Mouse (Mus musculus): ENCODE results near the gene Anxa9. TPM values are rescaled to one million over a fixed set of nuclear protein-coding genes. Genes with fewer than 3 reads are reported as not detected.

The Anxa9 gene
- total and polyA plus RNA-seq, 3 experiments = 1.5 to 4.1 (median 2.5) TPM

DNA sequence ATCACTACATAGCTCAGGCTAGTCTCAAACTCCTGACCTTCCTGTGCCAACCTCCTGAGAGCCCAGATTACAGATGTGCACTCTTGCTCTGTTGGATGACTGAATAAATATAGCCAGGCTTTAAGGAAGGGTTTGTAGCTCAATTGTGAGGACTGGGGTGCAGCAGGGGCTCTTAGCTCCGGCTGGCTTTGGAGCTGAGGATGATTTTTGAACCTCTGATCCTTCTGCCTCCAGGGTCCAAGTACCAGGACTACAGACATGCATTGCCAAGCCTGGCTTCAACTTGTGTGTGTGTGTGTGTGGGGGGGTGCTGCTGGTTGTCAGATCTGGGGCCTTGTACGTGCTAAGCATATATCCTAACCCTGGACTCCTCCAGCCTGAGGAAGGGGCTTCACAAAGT is 14.1 kb downstream of the Anxa9 start:
- DNase-seq (ENCODE audit: extremely low read depth) = no peak
- dilution Hi-C loops (cut with MboI; ENCODE audit: extremely low pct_ligation_motif_present, extremely low pct_unique_long_range_greater_than_20kb, low sequenced_read_pairs) = no loop called here
- Histone ChIP-seq H3K79me2 (replicated peaks; ENCODE audit: control insufficient read depth, extremely low read depth, insufficient read depth, poor library complexity, severe bottlenecking) (no peaks in the 10 kb centered on the region), H3K9me3 (replicated peaks; ENCODE audit: low read length) (no peaks in the 10 kb centered on the region), H3K4me3 (replicated peaks in 1 of 3; ENCODE audit: low read depth in 2 of 3, low read length in 2 of 3, poor library complexity in 1 of 3) (no peak overlapping the region), H3K9ac (ENCODE audit: insufficient read depth, low read depth) (no peak overlapping the region), H3K4me1 (ENCODE audit: control insufficient read depth in 1 of 2, insufficient read depth in 2 of 2) (peaks cover 0 to 23% of the 10 kb centered on the region in 2 experiments; a peak in 3 of 4 replicates), H3K4me2 (ENCODE audit: insufficient read depth, low read depth, poor library complexity, severe bottlenecking) (no peak overlapping the region), H3K27ac (ENCODE audit: insufficient read depth, low read depth) (no peak overlapping the region), H3K27me3 (replicated peaks) (no peaks in the 10 kb centered on the region), H3K36me3 (replicated peaks in 1 of 2; ENCODE audit: control insufficient read depth in 1 of 2, insufficient read depth in 1 of 2, low read length in 1 of 2) (peaks cover 24 to 62% of the 10 kb centered on the region in 2 experiments)
- TF ChIP-seq HCFC1 (IDR thresholded peaks at IDR 0.05; ENCODE audit: low read depth, low read length) (no peak), ZC3H11A (IDR thresholded peaks at IDR 0.05; ENCODE audit: low read depth, low read length) (no peak), RCOR1 (conservative IDR thresholded peaks at IDR 0.05; ENCODE audit: low read depth, low read length) (no peak), TCF12 (IDR thresholded peaks at IDR 0.05; ENCODE audit: low read depth, low read length) (no peak), JUND (conservative IDR thresholded peaks at IDR 0.05; ENCODE audit: low read depth, low read length) (no peak), MAFK (IDR thresholded peaks at IDR 0.05; ENCODE audit: insufficient replicate concordance, low read length) (no peak), ELF1 (IDR thresholded peaks at IDR 0.05; ENCODE audit: low read depth, low read length) (no peak), ZNF384 (IDR thresholded peaks at IDR 0.05; ENCODE audit: low read depth, low read length) (no peak), ZKSCAN1 (IDR thresholded peaks at IDR 0.05; ENCODE audit: borderline replicate concordance, low read depth, low read length) (no peak), USF1 (IDR thresholded peaks at IDR 0.05; ENCODE audit: low read depth, low read length) (no peak), ETS1 (conservative IDR thresholded peaks at IDR 0.05; ENCODE audit: low read depth, low read length) (no peak)
- in situ Hi-C loops (cut with MboI; ENCODE audit: low pct_ligation_motif_present, low pct_unique_long_range_greater_than_20kb, low sequenced_read_pairs) = no loop called here

DNA sequence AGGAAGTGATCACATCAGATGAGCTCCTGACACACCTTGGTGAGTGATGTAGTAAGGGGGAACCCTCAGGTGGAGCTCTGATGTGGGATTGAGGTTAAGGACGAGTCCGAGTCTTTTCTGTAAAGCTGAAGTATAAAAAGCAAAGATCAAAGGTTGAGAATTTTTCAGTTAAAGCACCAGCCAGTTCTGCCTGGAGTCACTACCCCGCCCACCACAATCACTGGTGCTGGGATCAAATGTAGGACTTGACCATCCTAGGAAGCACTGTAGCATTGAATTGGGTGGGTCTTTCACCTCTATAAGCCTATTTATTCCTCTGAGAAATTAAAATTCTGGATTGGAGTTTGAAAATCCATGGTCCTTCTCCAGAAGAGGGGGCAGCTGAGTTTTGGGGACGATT is 15.9 kb downstream of the Anxa9 start:
- Histone ChIP-seq H3K79me2 (replicated peaks; ENCODE audit: control insufficient read depth, extremely low read depth, insufficient read depth, poor library complexity, severe bottlenecking) (no peaks in the 10 kb centered on the region), H3K36me3 (replicated peaks in 1 of 2; ENCODE audit: control insufficient read depth in 1 of 2, insufficient read depth in 1 of 2, low read length in 1 of 2) (peaks cover 25 to 50% of the 10 kb centered on the region in 2 experiments), H3K9ac (ENCODE audit: insufficient read depth, low read depth) (no peak overlapping the region), H3K4me3 (replicated peaks in 1 of 3; ENCODE audit: low read depth in 2 of 3, low read length in 2 of 3, poor library complexity in 1 of 3) (no peak overlapping the region), H3K27me3 (replicated peaks) (no peaks in the 10 kb centered on the region), H3K4me2 (ENCODE audit: insufficient read depth, low read depth, poor library complexity, severe bottlenecking) (no peak overlapping the region), H3K9me3 (replicated peaks; ENCODE audit: low read length) (no peaks in the 10 kb centered on the region), H3K27ac (ENCODE audit: insufficient read depth, low read depth) (no peak overlapping the region), H3K4me1 (ENCODE audit: control insufficient read depth in 1 of 2, insufficient read depth in 2 of 2) (peaks cover 0 to 19% of the 10 kb centered on the region in 2 experiments; a peak in 3 of 4 replicates)
- dilution Hi-C loops (cut with MboI; ENCODE audit: extremely low pct_ligation_motif_present, extremely low pct_unique_long_range_greater_than_20kb, low sequenced_read_pairs) = no loop called here
- in situ Hi-C loops (cut with MboI; ENCODE audit: low pct_ligation_motif_present, low pct_unique_long_range_greater_than_20kb, low sequenced_read_pairs) = no loop called here
- no peak for DNase-seq (ENCODE audit: extremely low read depth)
- TF ChIP-seq CTCF (conservative IDR thresholded peaks at IDR 0.05 in 1 of 2, IDR thresholded peaks at IDR 0.05 in 1 of 2; ENCODE audit: low read depth in 2 of 2, low read length in 2 of 2) (no peak), MYC (IDR thresholded peaks at IDR 0.05; ENCODE audit: low read depth, low read length) (no peak), MXI1 (IDR thresholded peaks at IDR 0.05; ENCODE audit: low read depth, low read length) (no peak), GABPA (IDR thresholded peaks at IDR 0.05; ENCODE audit: insufficient replicate concordance, low read depth, low read length) (no peak), RAD21 (IDR thresholded peaks at IDR 0.05; ENCODE audit: low read depth, low read length) (no peak), ZKSCAN1 (IDR thresholded peaks at IDR 0.05; ENCODE audit: borderline replicate concordance, low read depth, low read length) (no peak), ZNF384 (IDR thresholded peaks at IDR 0.05; ENCODE audit: low read depth, low read length) (no peak), TBP (conservative IDR thresholded peaks at IDR 0.05; ENCODE audit: low read depth, low read length) (no peak), USF2 (conservative IDR thresholded peaks at IDR 0.05; ENCODE audit: low read depth, low read length) (no peak), EP300 (IDR thresholded peaks at IDR 0.05; ENCODE audit: low read length) (no peak), ELF1 (IDR thresholded peaks at IDR 0.05; ENCODE audit: low read depth, low read length) (no peak), E2F4 (IDR thresholded peaks at IDR 0.05; ENCODE audit: insufficient replicate concordance, low read depth, low read length) (no peak), TCF12 (IDR thresholded peaks at IDR 0.05; ENCODE audit: low read depth, low read length) (no peak), SIN3A (IDR thresholded peaks at IDR 0.05; ENCODE audit: low read length) (no peak), RCOR1 (conservative IDR thresholded peaks at IDR 0.05; ENCODE audit: low read depth, low read length) (no peak), PAX5 (IDR thresholded peaks at IDR 0.05; ENCODE audit: low read length) (no peak), ETS1 (conservative IDR thresholded peaks at IDR 0.05; ENCODE audit: low read depth, low read length) (no peak), JUND (conservative IDR thresholded peaks at IDR 0.05; ENCODE audit: low read depth, low read length) (no peak), POLR2AphosphoS2 (IDR thresholded peaks at IDR 0.05; ENCODE audit: low read depth, low read length) (no peak), NELFE (IDR thresholded peaks at IDR 0.05; ENCODE audit: low read depth, low read length) (no peak)

Measured in CH12.LX (cell line).